Mouse (Mus musculus): ENCODE results near the gene Abhd17c. TPM values are rescaled to one million over a fixed set of nuclear protein-coding genes. Genes with fewer than 3 reads are reported as not detected.

Abhd17c gene
- polyA plus RNA-seq, 1 experiment: 30.2 TPM

- Histone ChIP-seq H3K4me3 (ENCODE audit: insufficient read depth, low read length) (no peak overlapping the region), H3K4me1 (ENCODE audit: control insufficient read depth, insufficient read depth, low read length) (peaks cover 15% of the 10 kb centered on the region), H3K27ac (ENCODE audit: insufficient read depth, low read depth, low read length) (no peak overlapping the region)
- TF ChIP-seq CTCF (IDR thresholded peaks at IDR 0.05; ENCODE audit: low read depth, low read length): no peak
- TF ChIP-seq POLR2A (IDR thresholded peaks at IDR 0.05; ENCODE audit: borderline replicate concordance, low read depth, low read length): no peak
Observed at GRCm38 (mm10) chr7:84159414-84159813, 7.7 kb upstream of the Abhd17c start.

DNA sequence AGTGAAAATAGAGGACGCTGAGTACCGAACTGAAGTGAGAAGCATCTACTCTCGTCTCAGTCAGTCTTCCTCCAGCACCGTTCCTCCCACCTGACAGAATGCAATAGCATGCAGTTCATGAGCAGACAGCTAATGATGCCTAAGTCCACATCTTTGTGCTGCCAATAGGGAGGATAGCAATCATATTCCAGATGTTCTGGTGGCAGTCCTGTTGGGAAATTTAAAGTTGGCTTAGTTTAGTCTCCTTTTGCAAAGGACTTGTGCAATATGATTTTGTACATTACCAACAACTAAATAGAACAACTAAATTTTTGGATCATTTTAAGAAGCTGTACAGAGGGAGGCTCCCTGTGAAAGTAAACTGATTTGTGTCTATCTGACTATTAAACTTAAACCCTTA lies 2.1 kb upstream of the Abhd17c start:
- Histone ChIP-seq H3K4me1 (ENCODE audit: control insufficient read depth, insufficient read depth, low read length) (peaks cover 12% of the 10 kb centered on the region), H3K4me3 (ENCODE audit: insufficient read depth, low read length) (no peak overlapping the region), H3K27ac (ENCODE audit: insufficient read depth, low read depth, low read length) (no peak overlapping the region)
- TF ChIP-seq POLR2A (IDR thresholded peaks at IDR 0.05; ENCODE audit: borderline replicate concordance, low read depth, low read length) (no peak), CTCF (IDR thresholded peaks at IDR 0.05; ENCODE audit: low read depth, low read length) (no peak)

DNA sequence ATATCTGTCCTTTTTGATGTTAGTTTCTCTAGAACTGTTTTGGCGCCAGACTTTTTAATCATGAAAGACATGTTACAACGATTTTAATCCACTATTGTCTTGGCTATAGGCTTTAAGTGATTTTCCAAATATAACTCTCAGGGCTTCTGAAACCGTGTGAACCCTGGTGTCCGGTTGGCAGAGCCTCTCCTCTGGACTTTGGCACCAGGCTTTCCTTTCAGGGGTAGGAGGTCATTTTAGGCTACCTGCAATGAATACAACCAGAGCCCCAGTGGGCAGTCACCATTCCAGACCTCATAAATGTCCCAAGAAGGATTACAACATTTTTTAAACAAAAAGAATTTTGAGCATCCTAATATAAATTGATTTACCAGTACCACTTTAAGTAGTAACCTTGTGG lies 1.1 kb upstream of the Abhd17c start:
- Histone ChIP-seq H3K4me3 (ENCODE audit: insufficient read depth, low read length) (no peak overlapping the region), H3K4me1 (ENCODE audit: control insufficient read depth, insufficient read depth, low read length) (peaks cover 22% of the 10 kb centered on the region), H3K27ac (ENCODE audit: insufficient read depth, low read depth, low read length) (no peak overlapping the region)
- no peak for TF ChIP-seq CTCF (IDR thresholded peaks at IDR 0.05; ENCODE audit: low read depth, low read length)
- TF ChIP-seq POLR2A (IDR thresholded peaks at IDR 0.05; ENCODE audit: borderline replicate concordance, low read depth, low read length): no peak

GRCm38 (mm10) chr7:84152374-84152773 lies 681 bp upstream of the Abhd17c start:
- H3K4me3 ChIP-seq (ENCODE audit: insufficient read depth, low read length): peak overlapping the region; percentile 78; the same call in 1 of the 2 replicates
- peaks cover 23% of the 10 kb centered on the region for H3K4me1 ChIP-seq (ENCODE audit: control insufficient read depth, insufficient read depth, low read length)
- no peak for TF ChIP-seq POLR2A (IDR thresholded peaks at IDR 0.05; ENCODE audit: borderline replicate concordance, low read depth, low read length)
- no peak for TF ChIP-seq CTCF (IDR thresholded peaks at IDR 0.05; ENCODE audit: low read depth, low read length)
- no peak overlapping the region for H3K27ac ChIP-seq (ENCODE audit: insufficient read depth, low read depth, low read length)

GRCm38 (mm10) chr7:84151960-84152334 lies 254 bp upstream of the Abhd17c start:
- H3K4me3 ChIP-seq (ENCODE audit: insufficient read depth, low read length): peak overlapping the region; percentile 78
- TF ChIP-seq POLR2A (IDR thresholded peaks at IDR 0.05; ENCODE audit: borderline replicate concordance, low read depth, low read length): no peak
- no peak for TF ChIP-seq CTCF (IDR thresholded peaks at IDR 0.05; ENCODE audit: low read depth, low read length)
- H3K4me1 ChIP-seq (ENCODE audit: control insufficient read depth, insufficient read depth, low read length): peaks cover 27% of the 10 kb centered on the region
- H3K27ac ChIP-seq (ENCODE audit: insufficient read depth, low read depth, low read length): peak overlapping the region; percentile 71

DNA sequence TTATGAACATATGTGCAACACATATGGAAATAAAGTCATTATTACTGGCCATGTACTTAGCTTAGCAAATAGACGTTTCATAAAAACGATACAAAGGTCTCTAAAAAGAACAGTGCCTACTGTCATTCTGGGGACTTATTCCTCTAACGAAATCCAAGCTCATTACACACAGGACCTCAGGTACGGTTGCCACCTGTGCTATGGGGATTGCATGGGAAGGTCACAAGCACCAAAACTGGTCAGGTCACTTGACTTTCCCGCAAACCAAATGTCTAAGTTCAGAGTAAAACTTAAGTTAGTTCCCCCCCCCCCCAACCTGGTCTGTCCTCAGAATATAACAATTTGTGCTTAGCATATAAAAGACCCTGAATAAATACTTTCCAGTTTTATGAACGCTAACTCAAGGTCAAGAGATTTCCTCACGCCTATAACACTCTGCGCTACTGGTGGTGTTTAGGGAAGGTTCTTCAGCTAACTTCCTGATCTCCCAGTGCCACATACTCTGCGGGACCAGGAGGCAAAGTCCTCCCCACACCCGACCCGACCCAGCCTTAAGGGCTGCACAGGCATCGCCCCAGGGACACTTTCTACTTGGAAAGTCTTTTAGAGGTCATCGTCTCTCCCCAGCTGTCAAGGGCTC lies 1.2 kb downstream of the Abhd17c start:
- H3K27ac ChIP-seq (ENCODE audit: insufficient read depth, low read depth, low read length): peak overlapping the region; percentile 71
- H3K4me1 ChIP-seq (ENCODE audit: control insufficient read depth, insufficient read depth, low read length): peaks cover 35% of the 10 kb centered on the region
- H3K4me3 ChIP-seq (ENCODE audit: insufficient read depth, low read length): peak overlapping the region; percentile 78
- TF ChIP-seq POLR2A (IDR thresholded peaks at IDR 0.05; ENCODE audit: borderline replicate concordance, low read depth, low read length) (no peak), CTCF (IDR thresholded peaks at IDR 0.05; ENCODE audit: low read depth, low read length) (no peak)

GRCm38 (mm10) chr7:84149821-84150220 lies 1.9 kb downstream of the Abhd17c start:
- TF ChIP-seq POLR2A (IDR thresholded peaks at IDR 0.05; ENCODE audit: borderline replicate concordance, low read depth, low read length): no peak
- TF ChIP-seq CTCF (IDR thresholded peaks at IDR 0.05; ENCODE audit: low read depth, low read length): no peak
- H3K4me1 ChIP-seq (ENCODE audit: control insufficient read depth, insufficient read depth, low read length): peaks cover 40% of the 10 kb centered on the region
- H3K4me3 ChIP-seq (ENCODE audit: insufficient read depth, low read length): peak overlapping the region; percentile 48
- no peak overlapping the region for H3K27ac ChIP-seq (ENCODE audit: insufficient read depth, low read depth, low read length)

DNA sequence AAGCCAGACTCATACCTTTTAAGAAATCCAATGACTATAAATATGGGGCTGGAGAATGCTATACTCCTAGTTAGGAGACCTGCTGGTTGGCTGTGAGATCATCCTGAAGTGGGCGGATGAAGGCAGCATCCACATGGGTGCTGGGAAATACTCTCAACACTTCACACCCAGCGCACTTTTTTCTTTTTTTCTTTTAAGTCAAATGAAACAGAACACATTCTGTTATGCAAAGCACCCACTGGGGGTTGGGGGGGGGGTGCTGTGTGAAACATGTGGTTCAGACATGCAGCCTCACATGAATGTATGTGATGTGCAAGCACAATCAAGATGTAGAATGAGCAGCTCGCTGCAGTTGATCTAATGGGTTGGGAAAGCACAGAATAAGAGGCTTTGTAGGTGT lies 2.8 kb downstream of the Abhd17c start:
- Histone ChIP-seq H3K27ac (ENCODE audit: insufficient read depth, low read depth, low read length) (no peak overlapping the region), H3K4me1 (ENCODE audit: control insufficient read depth, insufficient read depth, low read length) (peaks cover 50% of the 10 kb centered on the region), H3K4me3 (ENCODE audit: insufficient read depth, low read length) (no peak overlapping the region)
- TF ChIP-seq POLR2A (IDR thresholded peaks at IDR 0.05; ENCODE audit: borderline replicate concordance, low read depth, low read length): no peak

DNA sequence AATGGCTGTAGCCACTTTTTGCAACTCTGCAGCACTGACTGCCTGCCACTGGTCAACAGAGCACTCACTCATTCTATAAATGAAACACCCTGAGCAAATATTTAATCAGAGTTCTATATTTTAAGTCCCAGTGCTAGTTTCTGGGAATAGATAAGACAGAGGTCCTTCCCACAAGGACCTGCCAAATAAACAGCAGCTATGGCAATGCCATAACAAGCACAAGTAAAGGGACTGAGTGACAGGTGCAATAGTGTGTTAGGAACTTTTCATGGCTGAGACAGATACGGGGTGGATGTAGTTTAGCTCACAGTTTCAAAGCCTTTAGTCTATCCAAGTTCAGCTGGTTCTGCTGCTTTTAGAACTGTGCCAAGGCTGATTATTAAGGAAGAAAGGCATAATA lies 3.9 kb downstream of the Abhd17c start:
- Histone ChIP-seq H3K4me3 (ENCODE audit: insufficient read depth, low read length) (no peak overlapping the region), H3K4me1 (ENCODE audit: control insufficient read depth, insufficient read depth, low read length) (peaks cover 58% of the 10 kb centered on the region), H3K27ac (ENCODE audit: insufficient read depth, low read depth, low read length) (no peak overlapping the region)
- no peak for TF ChIP-seq CTCF (IDR thresholded peaks at IDR 0.05; ENCODE audit: low read depth, low read length)
- no peak for TF ChIP-seq POLR2A (IDR thresholded peaks at IDR 0.05; ENCODE audit: borderline replicate concordance, low read depth, low read length)

GRCm38 (mm10) chr7:84145633-84146032 lies 6.1 kb downstream of the Abhd17c start:
- TF ChIP-seq POLR2A (IDR thresholded peaks at IDR 0.05; ENCODE audit: borderline replicate concordance, low read depth, low read length) (no peak), CTCF (IDR thresholded peaks at IDR 0.05; ENCODE audit: low read depth, low read length) (no peak)
- no peak overlapping the region for H3K4me3 ChIP-seq (ENCODE audit: insufficient read depth, low read length)
- H3K4me1 ChIP-seq (ENCODE audit: control insufficient read depth, insufficient read depth, low read length): peaks cover 71% of the 10 kb centered on the region
- H3K27ac ChIP-seq (ENCODE audit: insufficient read depth, low read depth, low read length): no peak overlapping the region
